Mouse (Mus musculus): ENCODE measurements around the gene Mef2c.

Gene Mef2c

GRCm38 (mm10) chr13:83524159-83524901 is 20.5 kb downstream of the Mef2c start:
- DNase-seq (ENCODE audit: low spot score): peak; percentile 70

- no peak for DNase-seq (ENCODE audit: low spot score)
Observed at GRCm38 (mm10) chr13:83524902-83525715, 21.3 kb downstream of the Mef2c start.

- DNase-seq (ENCODE audit: low spot score): no peak
Observed at GRCm38 (mm10) chr13:83525716-83526005, 21.8 kb downstream of the Mef2c start.

- no peak for DNase-seq (ENCODE audit: low spot score)
Observed at GRCm38 (mm10) chr13:83526066-83526465, 22.2 kb downstream of the Mef2c start.

- DNase-seq (ENCODE audit: low spot score): no peak
Observed at GRCm38 (mm10) chr13:83527921-83528320, 24.1 kb downstream of the Mef2c start.

GRCm38 (mm10) chr13:83529729-83530314 is 26.0 kb downstream of the Mef2c start:
- no peak for DNase-seq (ENCODE audit: low spot score)

- no peak for DNase-seq (ENCODE audit: low spot score)
Observed at GRCm38 (mm10) chr13:83530889-83531288, 27.1 kb downstream of the Mef2c start.

- no peak for DNase-seq (ENCODE audit: low spot score)
Observed at GRCm38 (mm10) chr13:83531968-83532591, 28.2 kb downstream of the Mef2c start.

- DNase-seq (ENCODE audit: low spot score): no peak
Observed at GRCm38 (mm10) chr13:83536361-83536760, 32.5 kb downstream of the Mef2c start.

GRCm38 (mm10) chr13:83537163-83537562 is 33.3 kb downstream of the Mef2c start:
- peak; percentile 69 for DNase-seq (ENCODE audit: low spot score)

- DNase-seq (ENCODE audit: low spot score): no peak
Observed at GRCm38 (mm10) chr13:83539921-83540320, 36.1 kb downstream of the Mef2c start.

GRCm38 (mm10) chr13:83542666-83543065 is 38.8 kb downstream of the Mef2c start:
- DNase-seq (ENCODE audit: low spot score): no peak

- DNase-seq (ENCODE audit: low spot score): no peak
Observed at GRCm38 (mm10) chr13:83544707-83545106, 40.9 kb downstream of the Mef2c start.

- DNase-seq (ENCODE audit: low spot score): no peak
Observed at GRCm38 (mm10) chr13:83546876-83547275, 43.0 kb downstream of the Mef2c start.

- DNase-seq (ENCODE audit: low spot score): no peak
Observed at GRCm38 (mm10) chr13:83551259-83551658, 47.4 kb downstream of the Mef2c start.

- DNase-seq (ENCODE audit: low spot score): no peak
Observed at GRCm38 (mm10) chr13:83552051-83552450, 48.2 kb downstream of the Mef2c start.

GRCm38 (mm10) chr13:83563261-83563660 is 59.4 kb downstream of the Mef2c start:
- no peak for DNase-seq (ENCODE audit: low spot score)

GRCm38 (mm10) chr13:83565732-83566131 is 61.9 kb downstream of the Mef2c start:
- DNase-seq (ENCODE audit: low spot score): no peak

- DNase-seq (ENCODE audit: low spot score): no peak
Observed at GRCm38 (mm10) chr13:83566180-83566579, 62.3 kb downstream of the Mef2c start.

- DNase-seq (ENCODE audit: low spot score): no peak
Observed at GRCm38 (mm10) chr13:83566834-83567534, 63.1 kb downstream of the Mef2c start.

- DNase-seq (ENCODE audit: low spot score): no peak
Observed at GRCm38 (mm10) chr13:83567681-83568080, 63.8 kb downstream of the Mef2c start.

- DNase-seq (ENCODE audit: low spot score): no peak
Observed at GRCm38 (mm10) chr13:83568759-83569256, 65.0 kb downstream of the Mef2c start.
